Mouse (Mus musculus) forebrain, postnatal 0 days (tissue): Measurements from ENCODE around the gene Ppm1g. TPM values are rescaled to one million over a fixed set of nuclear protein-coding genes. Genes with fewer than 3 reads are reported as not detected.
A peak's percentile ranks its signal among the peaks of the same experiment; 100 is the strongest.

Source experiments
- ATAC-seq: fragments of 200-750 bp; cut with Nextera tagmentation; 2 replicates; pipeline ENCODE4 v1.8.0; 2017; ENCODE audit warnings: mild to moderate bottlenecking, moderate library complexity
- DNase-seq: peaks from one replicate; pipeline ENCODE4 v3.0.0-alpha.2; 2015
- H3K27ac ChIP-seq: fragments of 300-500 bp; sonication (generic); 2 replicates; pipeline ENCODE4 v1.5.1; 2014; ENCODE audit warnings: low read depth, mild to moderate bottlenecking, antibody characterized with exemption, low read length, moderate library complexity, mixed read lengths
- H3K27me3 ChIP-seq: fragments of 300-500 bp; sonication (generic); 2 replicates; pipeline ENCODE4 v1.6.1; 2014; ENCODE audit warnings: mild to moderate bottlenecking, low read length, mixed read lengths; ENCODE audit not compliant: insufficient read depth
- H3K36me3 ChIP-seq: fragments of 300-500 bp; sonication (generic); 2 replicates; pipeline ENCODE4 v1.6.1; 2014; ENCODE audit warnings: mild to moderate bottlenecking, moderate library complexity; ENCODE audit not compliant: insufficient read depth
- H3K4me1 ChIP-seq: fragments of 300-500 bp; sonication (generic); 2 replicates; pipeline ENCODE4 v1.6.1; 2014; ENCODE audit warnings: antibody characterized with exemption; ENCODE audit not compliant: insufficient read depth
- H3K4me2 ChIP-seq: fragments of 300-500 bp; sonication (generic); 2 replicates; pipeline ENCODE4 v1.6.1; 2014; ENCODE audit warnings: low read depth, mild to moderate bottlenecking, moderate library complexity
- H3K4me3 ChIP-seq: fragments of 300-500 bp; sonication (generic); 2 replicates; pipeline ENCODE4 v1.5.1; 2014; ENCODE audit warnings: low read depth, low read length, mixed read lengths
- H3K9ac ChIP-seq: fragments of 300-500 bp; sonication (generic); 2 replicates; pipeline ENCODE4 v1.6.1; 2014; ENCODE audit warnings: mild to moderate bottlenecking
- H3K9me3 ChIP-seq: fragments of 300-500 bp; sonication (generic); 2 replicates; pipeline ENCODE4 v1.6.1; 2016; ENCODE audit warnings: low read length
- CTCF ChIP-seq: sonication (generic); IDR thresholded peaks from 2 replicates; pipeline ENCODE4 v1.5.1; 2016; ENCODE audit warnings: antibody characterized with exemption, control low read depth, low read depth
- WGBS: fragments of 180-500 bp; shearing (Covaris S2); extraction: QIAGEN DNeasy Blood & Tissue Kit; methylation state at CpG from one replicate; pipeline ENCODE4 v1.1.7; 2014; 5-methylcytosine and 5-hydroxymethylcytosine counted together
- polyA plus RNA-seq: library from polyadenylated mRNA; unstranded; fragments of >200 nt; fragmentation: Nextera tagmentation; extraction: Ambion mirVana; gene quantifications from 2 replicates; pipeline ENCODE4 v1.2.1, GENCODE M21; 2015
- total RNA-seq: library from RNA; depleted of rRNA; stranded (reverse); fragments of >200 nt; gene quantifications from 2 replicates; pipeline ENCODE4 v1.2.3, GENCODE M21; 2014

Gene Ppm1g
- total and polyA plus RNA-seq, 2 experiments from 2014 or later, result 102 to 175 TPM

GRCm38 (mm10) chr5:31192939-31193630 is 27.4 kb downstream of the Ppm1g start, which contains the start of the genes Snx17 and Eif2b4:
Gene Snx17 (plus strand): TSS chr5:31193227.
Gene Eif2b4 (minus strand): TSS chr5:31193430.
- Histone ChIP-seq H3K4me2 (peak within 1 kb of the TSS; percentile 86), H3K27me3 (no peaks in the 10 kb centered on the region), H3K9ac (peak within 1 kb of the TSS; percentile 89), H3K4me3 (peak within 1 kb of the TSS; percentile 86), H3K36me3 (peaks cover 61% of the 10 kb centered on the region), H3K27ac (peak within 1 kb of the TSS; percentile 92), H3K4me1 (peaks cover 10% of the 10 kb centered on the region), H3K9me3 (no peaks in the 10 kb centered on the region)
- peak; percentile 81 for TF ChIP-seq CTCF
- ATAC-seq (peak; percentile 98), DNase-seq (peak; percentile 99)
- WGBS, result under 1% methylated on average over 48 of the region's 48 CpGs

DNA sequence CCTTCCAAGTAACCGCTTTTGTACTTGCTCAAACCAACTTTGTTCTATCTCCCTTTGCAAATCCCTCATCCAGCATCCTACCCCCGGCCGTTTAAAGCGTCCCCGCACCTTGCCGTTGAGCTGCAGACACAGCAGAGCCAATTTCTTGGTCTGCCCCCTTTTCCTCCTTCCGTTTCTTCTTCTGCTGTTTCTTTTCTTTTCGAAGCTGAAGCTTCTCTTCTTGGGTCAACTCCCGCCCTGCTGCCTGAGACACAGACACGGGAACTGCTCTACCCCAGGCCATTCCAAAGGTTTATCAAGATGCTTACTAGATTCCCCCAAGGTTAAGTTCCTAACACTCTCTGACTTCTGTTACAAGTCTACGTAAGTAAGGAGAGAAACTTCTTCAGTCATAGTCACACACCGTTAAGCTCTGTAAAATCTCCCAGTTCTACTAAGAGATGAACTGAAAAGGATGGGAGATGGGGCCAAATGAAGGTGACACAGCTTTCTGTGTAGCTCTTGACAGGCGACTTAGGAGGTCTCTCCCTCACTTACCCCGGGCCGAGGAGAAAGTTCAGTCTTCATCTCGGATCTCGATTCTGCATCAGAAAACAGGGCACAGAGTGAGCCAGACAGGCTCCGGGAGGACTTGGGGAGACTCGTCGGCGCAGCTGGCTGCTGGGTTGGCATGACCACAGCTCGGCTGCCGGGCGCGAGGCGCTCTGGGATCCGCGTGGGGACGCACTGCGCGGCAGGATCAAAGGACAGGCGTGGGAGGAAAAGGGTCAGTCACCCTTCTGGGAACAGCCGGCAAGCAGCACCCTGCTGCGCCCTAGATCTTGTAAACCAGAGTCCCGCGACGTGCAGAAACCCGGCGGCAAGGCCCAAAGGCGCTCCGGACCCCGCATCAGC is 28.2 kb downstream of the Ppm1g start:
- H3K9me3 ChIP-seq, result no peaks in the 10 kb centered on the region
- no peak for TF ChIP-seq CTCF
- DNase-seq (no peak), ATAC-seq (peak; percentile 50)
- H3K9ac ChIP-seq, result peak overlapping the region; percentile 89
- peak overlapping the region; percentile 86 for H3K4me3 ChIP-seq
- H3K27me3 ChIP-seq, result no peaks in the 10 kb centered on the region
- peak overlapping the region; percentile 86 for H3K4me2 ChIP-seq
- peak overlapping the region; percentile 74 for H3K27ac ChIP-seq
- peaks cover 60% of the 10 kb centered on the region for H3K36me3 ChIP-seq
- peaks cover 10% of the 10 kb centered on the region for H3K4me1 ChIP-seq
- 15% methylated on average over 42 of the region's 42 CpGs for WGBS

- TF ChIP-seq CTCF, result no peak
- no peak overlapping the region for H3K4me3 ChIP-seq
- 92% methylated on average over 9 of the region's 9 CpGs for WGBS
Observed at GRCm38 (mm10) chr5:31190201-31190600, 30.3 kb downstream of the Ppm1g start.

GRCm38 (mm10) chr5:31188223-31188840 is 32.2 kb downstream of the Ppm1g start:
- H3K4me2 ChIP-seq, result no peak overlapping the region
- H3K4me1 ChIP-seq, result peaks cover 6% of the 10 kb centered on the region
- no peak overlapping the region for H3K27ac ChIP-seq
- TF ChIP-seq CTCF, result peak; percentile 53
- no peaks in the 10 kb centered on the region for H3K27me3 ChIP-seq
- peaks cover 40% of the 10 kb centered on the region for H3K36me3 ChIP-seq
- H3K9ac ChIP-seq, result no peak overlapping the region
- H3K4me3 ChIP-seq, result no peak overlapping the region
- 71% methylated on average over 4 of the region's 4 CpGs for WGBS
- DNase-seq, result no peak
- H3K9me3 ChIP-seq, result no peaks in the 10 kb centered on the region
- no peak for ATAC-seq

More at GRCm38 (mm10) chr5:31190201-31190600, 30.3 kb downstream of the Ppm1g start:
- Histone ChIP-seq H3K4me1 (peaks cover 10% of the 10 kb centered on the region), H3K9me3 (no peaks in the 10 kb centered on the region), H3K36me3 (peaks cover 47% of the 10 kb centered on the region), H3K4me2 (no peak overlapping the region), H3K27me3 (no peaks in the 10 kb centered on the region), H3K9ac (no peak overlapping the region), H3K27ac (no peak overlapping the region)
- ATAC-seq, result no peak
- no peak for DNase-seq

DNA sequence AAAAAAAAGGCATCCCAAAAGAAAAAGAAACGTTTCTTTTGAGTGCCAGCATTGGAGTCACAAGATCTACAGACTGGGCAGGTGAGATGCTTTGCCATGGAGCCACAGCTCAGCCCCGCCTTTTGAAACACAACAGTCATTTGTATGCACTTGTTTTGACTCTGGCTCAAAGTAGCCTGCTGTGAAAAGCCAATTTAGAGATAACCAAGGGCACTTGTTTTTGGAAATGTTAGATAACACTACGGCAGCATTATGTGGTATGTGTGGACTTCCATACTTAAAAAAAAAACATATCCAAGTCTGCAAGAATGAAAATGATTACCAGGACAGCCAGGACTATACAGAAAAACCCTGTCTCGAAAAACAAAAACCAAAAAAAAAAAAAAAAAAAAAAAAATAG is 36.8 kb downstream of the Ppm1g start:
- ATAC-seq (no peak), DNase-seq (no peak)
- Histone ChIP-seq H3K4me2 (no peak overlapping the region), H3K27ac (no peak overlapping the region), H3K4me1 (peaks cover 8% of the 10 kb centered on the region; the same call in 1 of the 2 replicates), H3K9me3 (no peaks in the 10 kb centered on the region), H3K4me3 (no peak overlapping the region), H3K27me3 (no peaks in the 10 kb centered on the region), H3K36me3 (peaks cover 18% of the 10 kb centered on the region), H3K9ac (no peak overlapping the region)
- no peak for TF ChIP-seq CTCF
- WGBS, result 60% methylated on average over 4 of the region's 4 CpGs

- ATAC-seq, result no peak
- Histone ChIP-seq H3K9ac (no peak overlapping the region), H3K36me3 (no peaks in the 10 kb centered on the region), H3K4me2 (no peak overlapping the region), H3K27ac (no peak overlapping the region), H3K4me1 (peaks cover 9% of the 10 kb centered on the region; the same call in 1 of the 2 replicates), H3K4me3 (no peak overlapping the region), H3K9me3 (no peaks in the 10 kb centered on the region), H3K27me3 (no peaks in the 10 kb centered on the region)
- no peak for DNase-seq
- no peak for TF ChIP-seq CTCF
- WGBS, result 94% methylated on average over 9 of the region's 9 CpGs
Observed at GRCm38 (mm10) chr5:31181183-31181770, 39.2 kb downstream of the Ppm1g start.
